Mouse (Mus musculus) lung, postnatal 0 days (tissue): ENCODE data around the gene Rab27a.

Source experiments
- CTCF ChIP-seq: IDR thresholded peaks from 2 replicates; pipeline ENCODE4 v1.5.1; 2016; ENCODE audit warnings: antibody characterized with exemption, mild to moderate bottlenecking
- EP300 ChIP-seq: IDR thresholded peaks from 2 replicates; pipeline ENCODE4 v1.6.1; 2016; ENCODE audit warnings: antibody characterized with exemption, mild to moderate bottlenecking, control low read depth

DNA sequence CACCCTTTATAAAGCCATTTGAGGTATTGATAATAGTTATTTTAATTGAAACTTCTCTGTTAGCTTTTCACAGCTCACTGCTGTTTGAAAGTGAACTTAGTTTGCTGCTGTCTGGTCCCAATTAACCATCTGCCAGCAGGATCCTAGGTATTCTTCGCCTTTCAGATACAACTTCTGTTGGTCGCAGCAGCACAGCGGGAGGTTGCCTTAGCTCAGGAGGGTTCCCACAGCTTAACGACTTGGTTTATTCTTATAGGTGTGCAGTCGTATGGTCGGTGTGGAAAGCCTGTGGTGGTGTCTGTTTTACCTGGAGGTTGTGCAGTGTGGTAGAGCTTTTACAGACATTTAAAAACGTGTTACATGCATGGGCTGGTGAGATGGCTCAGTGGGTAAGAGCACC lies 47.8 kb upstream of the Rab27a start:
- TF ChIP-seq CTCF, result no peak
- TF ChIP-seq EP300, result no peak
